Mouse (Mus musculus): Measurements from ENCODE around the gene Mrps17. TPM values are rescaled to one million over a fixed set of nuclear protein-coding genes. Genes with fewer than 3 reads are reported as not detected.

Gene Mrps17
- polyA plus RNA-seq, 1 experiment from 2014 or later, result 183 TPM

- Histone ChIP-seq H3K9ac (no peak overlapping the region), H3K4me1 (no peaks in the 10 kb centered on the region), H3K36me3 (peaks cover 45% of the 10 kb centered on the region), H3K4me2 (no peak overlapping the region), H3K4me3 (no peak overlapping the region), H3K9me3 (no peaks in the 10 kb centered on the region), H3K27me3 (no peaks in the 10 kb centered on the region), H3K27ac (no peak overlapping the region)
- ATAC-seq (ENCODE audit: borderline replicate concordance, extremely low read depth, low FRiP score, low TSS enrichment), result no peak
- WGBS, result 20% methylated on average over 6 of the region's 6 CpGs
Measured at GRCm38 (mm10) chr5:129744050-129744449, 28.8 kb downstream of the Mrps17 start.

DNA sequence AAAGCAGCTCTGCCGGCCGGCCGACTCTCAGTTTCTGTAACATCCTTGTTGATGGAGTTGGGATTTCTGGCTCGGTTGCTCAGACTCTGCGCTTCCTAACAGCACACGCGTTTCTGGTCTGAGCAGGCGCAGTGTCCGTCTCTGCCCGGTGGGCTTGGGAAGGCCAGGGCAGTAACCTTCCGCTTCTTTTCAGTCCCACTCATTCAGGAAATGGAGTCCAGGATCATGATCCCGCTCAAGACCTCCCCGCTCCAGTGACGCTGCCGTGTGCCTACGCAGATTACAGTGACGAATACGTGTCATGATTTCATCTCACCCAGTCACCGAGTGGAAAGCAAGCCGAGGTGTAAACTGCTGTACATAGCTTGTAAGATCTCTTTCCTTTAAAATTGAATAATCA lies 41.6 kb downstream of the Mrps17 start:
- Histone ChIP-seq H3K9me3 (no peaks in the 10 kb centered on the region), H3K36me3 (peaks cover 16% of the 10 kb centered on the region), H3K27me3 (no peaks in the 10 kb centered on the region), H3K9ac (no peak overlapping the region), H3K27ac (no peak overlapping the region), H3K4me1 (no peaks in the 10 kb centered on the region), H3K4me2 (no peak overlapping the region), H3K4me3 (no peak overlapping the region)
- 89% methylated on average over 20 of the region's 20 CpGs for WGBS
- ATAC-seq (ENCODE audit: borderline replicate concordance, extremely low read depth, low FRiP score, low TSS enrichment), result no peak

- H3K4me3 ChIP-seq, result no peak overlapping the region
- 75% methylated on average over 13 of the region's 13 CpGs for whole genome bisulfite sequencing
- ATAC-seq (ENCODE audit: borderline replicate concordance, extremely low read depth, low FRiP score, low TSS enrichment), result no peak
- no peak overlapping the region for H3K4me2 ChIP-seq
- no peaks in the 10 kb centered on the region for H3K4me1 ChIP-seq
- no peaks in the 10 kb centered on the region for H3K27me3 ChIP-seq
- no peak overlapping the region for H3K27ac ChIP-seq
- H3K36me3 ChIP-seq, result peaks cover 14% of the 10 kb centered on the region
- H3K9me3 ChIP-seq, result no peaks in the 10 kb centered on the region
- H3K9ac ChIP-seq, result no peak overlapping the region
Measured at GRCm38 (mm10) chr5:129759929-129760480, 44.7 kb downstream of the Mrps17 start.

DNA sequence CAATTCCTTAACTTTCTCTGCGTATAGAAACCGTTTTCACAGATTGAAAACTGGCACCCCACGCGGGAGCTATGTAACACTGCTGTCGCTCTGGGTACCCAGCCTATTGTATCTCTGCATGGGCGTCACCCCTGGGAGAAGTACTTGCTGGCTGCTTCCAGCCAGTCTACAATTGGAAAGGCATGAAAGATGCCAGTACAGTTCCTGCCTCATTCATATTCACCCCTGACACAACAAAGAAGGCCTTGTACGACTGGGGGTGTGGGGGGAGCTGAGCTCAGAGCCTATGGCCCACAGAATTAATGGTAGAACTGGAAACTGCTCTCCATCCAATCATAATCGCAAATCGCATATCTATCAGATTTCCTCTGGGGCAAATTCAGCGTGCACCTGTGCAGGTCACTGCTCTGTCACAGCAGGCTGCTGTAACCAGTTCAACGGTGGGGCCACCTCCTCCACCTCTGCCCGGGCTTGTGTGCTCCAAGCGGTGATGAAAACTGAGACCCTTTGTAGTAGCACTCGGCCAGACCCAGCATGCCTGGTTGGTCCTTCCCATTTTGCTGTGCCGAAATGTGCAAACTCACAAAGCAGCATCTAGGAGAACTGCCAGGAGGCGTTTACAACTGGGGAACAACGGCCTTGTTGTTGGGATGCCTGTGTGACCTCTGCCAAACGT lies 46.7 kb downstream of the Mrps17 start:
- Histone ChIP-seq H3K27ac (no peak overlapping the region), H3K27me3 (no peaks in the 10 kb centered on the region), H3K9ac (no peak overlapping the region), H3K4me2 (no peak overlapping the region), H3K36me3 (peaks cover 7% of the 10 kb centered on the region), H3K4me3 (no peak overlapping the region), H3K9me3 (no peaks in the 10 kb centered on the region), H3K4me1 (no peaks in the 10 kb centered on the region)
- WGBS, result 67% methylated on average over 18 of the region's 18 CpGs
- ATAC-seq (ENCODE audit: borderline replicate concordance, extremely low read depth, low FRiP score, low TSS enrichment), result 0 out of 2 replicates have a peak, but pooled peaks have one; percentile 35

DNA sequence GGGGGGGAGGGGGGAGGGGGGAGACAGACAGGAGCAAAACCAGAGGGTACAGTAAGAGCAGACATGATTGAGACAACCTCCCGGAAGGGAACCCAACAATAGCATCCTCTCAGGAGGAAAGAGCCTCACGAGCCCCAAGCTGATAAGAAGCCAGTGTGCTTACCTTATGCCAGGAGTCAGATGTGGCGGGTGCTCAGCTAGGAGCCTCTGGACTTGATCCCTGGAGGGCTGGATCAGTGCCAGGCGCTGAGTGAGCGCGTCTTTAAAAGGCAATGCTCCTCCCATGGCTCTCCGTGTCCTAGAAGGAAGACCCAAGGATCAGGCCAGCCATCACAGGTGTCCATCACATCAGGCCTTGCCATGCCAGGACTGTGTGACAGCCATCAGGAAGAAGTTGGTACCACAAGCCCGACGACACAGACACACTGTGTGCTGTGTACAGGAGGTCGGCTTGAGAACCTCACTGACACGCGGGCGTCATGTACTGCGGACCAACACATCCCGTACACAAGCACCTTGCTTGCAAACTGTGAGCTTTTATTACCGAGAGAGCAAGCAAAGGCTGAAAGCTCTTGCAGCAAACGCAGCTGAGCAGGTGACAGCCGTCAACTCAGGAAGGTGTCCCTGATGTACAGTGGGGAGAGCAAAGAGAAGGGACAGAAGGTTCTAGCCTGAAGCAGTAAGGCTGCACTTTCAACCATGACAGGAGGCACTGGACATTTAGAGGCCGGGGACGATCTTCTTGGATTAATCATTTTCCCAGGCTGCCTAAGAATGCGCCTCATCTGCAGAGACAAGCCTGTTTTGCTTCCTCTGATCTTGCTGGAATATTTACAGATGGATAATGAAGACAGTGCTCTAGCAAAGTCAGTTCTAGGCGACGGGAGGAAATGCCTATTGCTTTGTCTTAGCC lies 55.4 kb downstream of the Mrps17 start:
- no peak overlapping the region for H3K4me3 ChIP-seq
- no peak overlapping the region for H3K9ac ChIP-seq
- H3K27ac ChIP-seq, result no peak overlapping the region

More for the DNA sequence above, 55.4 kb downstream of the Mrps17 start:
- H3K4me2 ChIP-seq, result no peak overlapping the region
- H3K4me1 ChIP-seq, result no peaks in the 10 kb centered on the region
- ATAC-seq (ENCODE audit: borderline replicate concordance, extremely low read depth, low FRiP score, low TSS enrichment), result no peak
- 68% methylated on average over 23 of the region's 23 CpGs for WGBS
- no peaks in the 10 kb centered on the region; the same call in 1 of the 2 replicates for H3K36me3 ChIP-seq
- no peaks in the 10 kb centered on the region for H3K27me3 ChIP-seq
- no peaks in the 10 kb centered on the region for H3K9me3 ChIP-seq

Other genes with a start within 250 kb of the Mrps17 start
- 38.4 and 42.8 TPM in 2 replicates for gene Sfswap, start 214.3 kb upstream of the Mrps17 start, polyA plus RNA-seq (2015; fragmentation: Nextera tagmentation; extraction: Ambion mirVana)
- 2.0 TPM in 2 replicates for gene Mmp17, start 131.3 kb upstream of the Mrps17 start, polyA plus RNA-seq (2015; fragmentation: Nextera tagmentation; extraction: Ambion mirVana)
- gene Zfp11, start 45.4 kb upstream of the Mrps17 start, polyA plus RNA-seq (2015; fragmentation: Nextera tagmentation; extraction: Ambion mirVana), result 4.1 and 4.7 TPM in 2 replicates
- gene Sept14, start 7.0 kb upstream of the Mrps17 start, polyA plus RNA-seq (2015; fragmentation: Nextera tagmentation; extraction: Ambion mirVana), result not detected in 2 replicates
- 91.9 and 95.3 TPM in 2 replicates for gene Nipsnap2, start 9.6 kb downstream of the Mrps17 start, polyA plus RNA-seq (2015; fragmentation: Nextera tagmentation; extraction: Ambion mirVana)
- 30.4 and 31.9 TPM in 2 replicates for gene Psph, start 72.0 kb downstream of the Mrps17 start, polyA plus RNA-seq (2015; fragmentation: Nextera tagmentation; extraction: Ambion mirVana)
- gene Sumf2, start 131.5 kb downstream of the Mrps17 start, polyA plus RNA-seq (2015; fragmentation: Nextera tagmentation; extraction: Ambion mirVana), result 42.9 and 48.3 TPM in 2 replicates
- 847 and 887 TPM in 2 replicates for gene Chchd2, start 172.0 kb downstream of the Mrps17 start, polyA plus RNA-seq (2015; fragmentation: Nextera tagmentation; extraction: Ambion mirVana)
- gene Zbed5, start 180.2 kb downstream of the Mrps17 start, polyA plus RNA-seq (2015; fragmentation: Nextera tagmentation; extraction: Ambion mirVana), result 4.6 and 5.1 TPM in 2 replicates
- 0.21 and 0.24 TPM in 2 replicates for gene Phkg1, start 183.1 kb downstream of the Mrps17 start, polyA plus RNA-seq (2015; fragmentation: Nextera tagmentation; extraction: Ambion mirVana)
- gene Nupr1l, start 193.0 kb downstream of the Mrps17 start, polyA plus RNA-seq (2015; fragmentation: Nextera tagmentation; extraction: Ambion mirVana), result 2.3 and 2.7 TPM in 2 replicates
- 24.8 and 27.2 TPM in 2 replicates for gene Vkorc1l1, start 226.5 kb downstream of the Mrps17 start, polyA plus RNA-seq (2015; fragmentation: Nextera tagmentation; extraction: Ambion mirVana)

All from lung, embryonic 15.5 days (tissue).